Mouse (Mus musculus): ENCODE measurements at regions not wholly inside any gene's neighbourhood (a gene's known extent, or its start where the extent isn't known, plus 50 kb on each side); places are given as distances from the start of the nearest gene placed in this dataset.
A peak's percentile ranks its signal among the peaks of the same experiment; 100 is the strongest.

GRCm38 (mm10) chr13:43852888-43853287, 68.3 kb downstream of the Cd83 start:
- no peak for DNase-seq (ENCODE audit: low spot score in 2 of 2)

- no peak for DNase-seq (ENCODE audit: low spot score in 2 of 2)
Measured at GRCm38 (mm10) chr13:43854973-43855372, 70.4 kb downstream of the Cd83 start.

- no peak for DNase-seq (ENCODE audit: low spot score in 2 of 2)
Measured at GRCm38 (mm10) chr13:43860932-43861331, 76.4 kb downstream of the Cd83 start.

- no peak for DNase-seq (ENCODE audit: low spot score in 2 of 2)
Measured at GRCm38 (mm10) chr13:43861424-43861823, 76.8 kb downstream of the Cd83 start.

- no peak for DNase-seq (ENCODE audit: low spot score in 2 of 2)
Measured at GRCm38 (mm10) chr13:43862056-43862455, 77.5 kb downstream of the Cd83 start.

- DNase-seq (ENCODE audit: low spot score in 2 of 2): no peak
Measured at GRCm38 (mm10) chr13:43862586-43862985, 78.0 kb downstream of the Cd83 start.

- DNase-seq (ENCODE audit: low spot score in 2 of 2): no peak
Measured at GRCm38 (mm10) chr13:43863581-43864100, 79.1 kb downstream of the Cd83 start.

GRCm38 (mm10) chr13:43864153-43864861, 79.7 kb downstream of the Cd83 start:
- peak; percentile 98 for DNase-seq (ENCODE audit: low spot score in 2 of 2)

- no peak for DNase-seq (ENCODE audit: low spot score in 2 of 2)
Measured at GRCm38 (mm10) chr13:43865036-43865435, 80.5 kb downstream of the Cd83 start.

- no peak for DNase-seq (ENCODE audit: low spot score in 2 of 2)
Measured at GRCm38 (mm10) chr13:43875895-43876294, 91.3 kb downstream of the Cd83 start.

GRCm38 (mm10) chr13:43887284-43887683, 102.7 kb downstream of the Cd83 start:
- DNase-seq (ENCODE audit: low spot score in 2 of 2): no peak

GRCm38 (mm10) chr13:43891928-43892327, 107.4 kb downstream of the Cd83 start:
- DNase-seq (ENCODE audit: low spot score in 2 of 2): no peak

- DNase-seq (ENCODE audit: low spot score in 2 of 2): peak; percentile 8 to 30
Measured at GRCm38 (mm10) chr13:43895990-43896389, 111.4 kb downstream of the Cd83 start.

- no peak for DNase-seq (ENCODE audit: low spot score in 2 of 2)
Measured at GRCm38 (mm10) chr13:43897046-43897445, 112.5 kb downstream of the Cd83 start.

GRCm38 (mm10) chr13:43898555-43899258, 114.1 kb downstream of the Cd83 start:
- no peak for DNase-seq (ENCODE audit: low spot score in 2 of 2)

GRCm38 (mm10) chr13:43900115-43900514, 115.5 kb downstream of the Cd83 start:
- DNase-seq (ENCODE audit: low spot score in 2 of 2): no peak

GRCm38 (mm10) chr13:43900758-43901157, 116.2 kb downstream of the Cd83 start:
- no peak for DNase-seq (ENCODE audit: low spot score in 2 of 2)

- DNase-seq (ENCODE audit: low spot score in 2 of 2): peak; percentile 15 to 18
Measured at GRCm38 (mm10) chr13:43903391-43903790, 118.8 kb downstream of the Cd83 start.

- DNase-seq (ENCODE audit: low spot score in 2 of 2): no peak
Measured at GRCm38 (mm10) chr13:43904291-43904690, 119.7 kb downstream of the Cd83 start.

- DNase-seq (ENCODE audit: low spot score in 2 of 2): no peak
Measured at GRCm38 (mm10) chr13:43906241-43906640, 121.7 kb downstream of the Cd83 start.

- no peak for DNase-seq (ENCODE audit: low spot score in 2 of 2)
Measured at GRCm38 (mm10) chr13:43907425-43907824, 122.8 kb downstream of the Cd83 start.

GRCm38 (mm10) chr13:43908041-43908644, 123.6 kb downstream of the Cd83 start:
- no peak for DNase-seq (ENCODE audit: low spot score in 2 of 2)

- DNase-seq (ENCODE audit: low spot score in 2 of 2): no peak
Measured at GRCm38 (mm10) chr13:43909933-43910332, 125.4 kb downstream of the Cd83 start.
